Mouse (Mus musculus): ENCODE measurements around the gene Cby3.

- TF ChIP-seq GATA1 (IDR thresholded peaks at IDR 0.05; ENCODE audit: borderline replicate concordance, low read length) (no peak), FLI1 (IDR thresholded peaks at IDR 0.05; ENCODE audit: low read length) (no peak)
Measured at GRCm38 (mm10) chr11:50397316-50397715, 43.1 kb downstream of the Cby3 start.
